Mouse (Mus musculus) kidney, adult 9 months (tissue): ENCODE measurements at regions not wholly inside any gene's neighbourhood (a gene's known extent, or its start where the extent isn't known, plus 50 kb on each side); places are given as distances from the start of the nearest gene placed in this dataset.
A peak's percentile ranks its signal among the peaks of the same experiment; 100 is the strongest.

Experiments
- DNase-seq: peaks from one replicate; pipeline ENCODE4 v3.0.0; 2022

GRCm38 (mm10) chr9:101348771-101349170, 97.2 kb upstream of the Ppp2r3a start:
- no peak for DNase-seq

- peak; percentile 15 for DNase-seq
Observed at GRCm38 (mm10) chr9:101342887-101343286, 91.3 kb upstream of the Ppp2r3a start.

- no peak for DNase-seq
Observed at GRCm38 (mm10) chr9:101340796-101341465, 89.3 kb upstream of the Ppp2r3a start.

- DNase-seq: peak; percentile 29
Observed at GRCm38 (mm10) chr9:101329032-101329824, 77.6 kb upstream of the Ppp2r3a start.

GRCm38 (mm10) chr9:101326961-101327360, 75.4 kb upstream of the Ppp2r3a start:
- DNase-seq: no peak

- DNase-seq: peak; percentile 64
Observed at GRCm38 (mm10) chr9:101314036-101314435, 62.4 kb upstream of the Ppp2r3a start.

- no peak for DNase-seq
Observed at GRCm38 (mm10) chr9:101306408-101306935, 54.9 kb upstream of the Ppp2r3a start.

GRCm38 (mm10) chr9:101305730-101306129, 54.1 kb upstream of the Ppp2r3a start:
- no peak for DNase-seq
